Mouse (Mus musculus) heart, postnatal 0 days (tissue): ENCODE data around the gene Unc13b. TPM values are rescaled to one million over a fixed set of nuclear protein-coding genes. Genes with fewer than 3 reads are reported as not detected.

Source experiments
- ATAC-seq: fragments of 200-750 bp; cut with Nextera tagmentation; 2 replicates; pipeline ENCODE4 v1.8.0; 2017; ENCODE audit warnings: low read depth, moderate number of reproducible peaks, moderate library complexity; ENCODE audit not compliant: insufficient read depth
- DNase-seq: peaks from one replicate; pipeline ENCODE4 v3.0.0-alpha.2; 2016; ENCODE audit warnings: low spot score
- H3K27ac ChIP-seq: fragments of 300-500 bp; sonication (generic); 2 replicates; pipeline ENCODE4 v1.5.1; 2014; ENCODE audit warnings: low read depth, mild to moderate bottlenecking
- H3K27me3 ChIP-seq: fragments of 300-500 bp; sonication (generic); 2 replicates; pipeline ENCODE4 v1.6.1; 2014; ENCODE audit warnings: low read length, mixed read lengths; ENCODE audit not compliant: control insufficient read depth, insufficient read depth
- H3K36me3 ChIP-seq: fragments of 300-500 bp; sonication (generic); replicated peaks from 2 replicates; pipeline ENCODE4 v1.6.1; 2014; ENCODE audit warnings: low read length, mixed read lengths; ENCODE audit not compliant: control insufficient read depth, insufficient read depth
- H3K4me1 ChIP-seq: fragments of 300-500 bp; sonication (generic); 2 replicates; pipeline ENCODE4 v1.6.1; 2014; ENCODE audit warnings: antibody characterized with exemption; ENCODE audit not compliant: control insufficient read depth, insufficient read depth
- H3K4me2 ChIP-seq: fragments of 300-500 bp; sonication (generic); 2 replicates; pipeline ENCODE4 v1.6.1; 2014; ENCODE audit warnings: low read depth, mild to moderate bottlenecking, low read length, moderate library complexity
- H3K4me3 ChIP-seq: fragments of 300-500 bp; sonication (generic); 2 replicates; pipeline ENCODE4 v1.5.1; 2014; ENCODE audit warnings: low read depth, low read length
- H3K9ac ChIP-seq: fragments of 300-500 bp; sonication (generic); replicated peaks from 2 replicates; pipeline ENCODE4 v1.6.1; 2014; ENCODE audit warnings: low read depth, low read length, mixed read lengths
- H3K9me3 ChIP-seq: fragments of 300-500 bp; sonication (generic); replicated peaks from 2 replicates; pipeline ENCODE4 v1.6.1; 2016; ENCODE audit warnings: low read length; ENCODE audit not compliant: control insufficient read depth
- CTCF ChIP-seq: IDR thresholded peaks from 2 replicates; pipeline ENCODE4 v1.5.1; 2016; ENCODE audit warnings: antibody characterized with exemption, control low read depth, low read depth
- EP300 ChIP-seq: IDR thresholded peaks from 2 replicates; pipeline ENCODE4 v1.6.1; 2016; ENCODE audit warnings: antibody characterized with exemption, low read depth
- WGBS: fragments of 180-500 bp; shearing (Covaris S2); extraction: QIAGEN DNeasy Blood & Tissue Kit; methylation state at CpG from one replicate; pipeline ENCODE4 v1.1.7; 2014; 5-methylcytosine and 5-hydroxymethylcytosine counted together
- polyA plus RNA-seq: library from polyadenylated mRNA; unstranded; fragments of >200 nt; fragmentation: Nextera tagmentation; extraction: Ambion mirVana; gene quantifications from 2 replicates; pipeline ENCODE4 v1.2.1, GENCODE M21; 2015
- total RNA-seq: library from RNA; depleted of rRNA; stranded (reverse); fragments of >200 nt; gene quantifications from 2 replicates; pipeline ENCODE4 v1.2.3, GENCODE M21; 2014; ENCODE audit warnings: low replicate concordance

Gene Unc13b
- total and polyA plus RNA-seq, 2 experiments from 2014 or later = 5.4 to 51.8 TPM

DNA sequence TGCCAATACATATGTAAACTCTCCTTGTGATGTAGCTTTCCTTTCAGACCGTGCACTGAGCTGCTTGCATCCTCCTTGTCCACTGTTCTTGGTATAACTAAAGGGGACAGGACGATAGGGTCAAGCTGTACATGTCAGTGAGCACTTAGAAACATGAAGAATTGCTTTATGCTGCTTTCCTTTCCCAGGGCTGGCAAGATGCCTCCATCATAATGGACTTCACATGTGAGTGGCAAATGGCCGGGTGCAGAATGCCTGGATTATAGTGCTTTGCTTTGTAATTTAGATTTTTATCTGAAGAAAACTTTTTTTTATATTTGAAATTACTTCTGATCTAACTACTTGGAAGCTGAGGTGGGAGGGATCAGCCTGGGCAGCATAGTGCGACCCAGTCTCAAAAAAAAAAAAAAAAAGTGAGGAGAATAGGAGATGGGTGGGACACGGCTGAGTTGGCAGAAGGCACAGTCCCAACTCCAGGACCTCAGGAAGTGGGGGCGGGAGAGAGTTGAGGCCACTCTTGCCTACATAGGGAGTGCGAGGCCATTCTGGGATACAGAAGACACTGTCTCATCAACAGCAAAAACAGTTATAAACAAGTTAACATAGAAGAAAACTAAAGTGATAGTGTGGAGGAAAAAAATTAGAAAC, 19.4 kb downstream of the Unc13b start:
- Histone ChIP-seq H3K27me3 (no peaks in the 10 kb centered on the region), H3K4me3 (no peak overlapping the region), H3K9ac (no peak overlapping the region), H3K27ac (no peak overlapping the region), H3K4me2 (no peak overlapping the region), H3K4me1 (no peaks in the 10 kb centered on the region), H3K9me3 (no peaks in the 10 kb centered on the region), H3K36me3 (no peaks in the 10 kb centered on the region)
- 51% methylated on average over 7 of the region's 7 CpGs for WGBS
- ATAC-seq (no peak), DNase-seq (no peak)
- no peak for TF ChIP-seq EP300

DNA sequence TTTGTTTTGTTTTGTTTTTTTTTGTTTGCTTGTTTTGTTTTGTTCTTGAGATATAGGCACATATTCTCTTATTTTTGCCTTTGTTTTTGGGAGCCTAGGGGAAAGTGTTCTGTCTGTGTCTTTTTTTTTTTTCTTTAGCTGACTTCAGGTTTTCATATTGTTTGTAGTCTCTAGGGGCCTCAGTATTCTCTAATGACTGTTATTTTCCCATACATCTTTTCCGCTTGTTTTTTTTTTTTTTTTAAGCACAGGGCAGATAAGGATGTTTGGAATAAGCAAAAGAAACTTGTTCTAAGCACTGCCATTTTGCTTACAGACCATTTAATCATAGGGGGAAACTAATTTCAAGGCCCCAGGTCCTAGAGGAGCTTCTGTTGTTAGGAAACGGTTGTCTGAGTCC, 23.7 kb downstream of the Unc13b start:
- Histone ChIP-seq H3K27me3 (no peaks in the 10 kb centered on the region), H3K9ac (no peak overlapping the region), H3K4me2 (no peak overlapping the region), H3K9me3 (no peaks in the 10 kb centered on the region), H3K27ac (no peak overlapping the region), H3K36me3 (no peaks in the 10 kb centered on the region), H3K4me1 (no peaks in the 10 kb centered on the region), H3K4me3 (no peak overlapping the region)
- no peak for TF ChIP-seq EP300
- TF ChIP-seq CTCF = no peak
- DNase-seq = no peak
- WGBS = 61% methylated on average over 2 of the region's 2 CpGs
- ATAC-seq = no peak

DNA sequence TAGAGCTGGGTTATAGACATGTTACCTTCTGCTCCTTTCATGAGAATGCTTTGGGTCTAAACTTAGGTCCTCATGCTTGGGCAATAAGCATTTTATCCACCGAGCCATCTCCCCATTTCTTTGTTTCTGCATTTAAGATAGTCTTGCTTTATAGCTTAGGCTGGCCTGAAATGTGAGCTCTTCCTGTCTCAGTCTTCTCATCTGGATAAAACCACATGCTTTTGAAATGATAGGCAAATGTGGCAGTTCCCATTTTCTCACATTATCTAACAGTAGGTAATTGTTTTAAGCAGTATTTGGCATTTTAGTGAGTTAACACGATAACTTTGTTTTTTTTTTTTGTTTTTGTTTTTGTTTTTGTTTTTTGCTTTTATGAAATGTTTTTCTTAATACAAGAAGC, 31.2 kb downstream of the Unc13b start:
- H3K4me2 ChIP-seq = no peak overlapping the region
- no peak for ATAC-seq
- no peak overlapping the region for H3K9ac ChIP-seq
- no peaks in the 10 kb centered on the region for H3K9me3 ChIP-seq
- no peaks in the 10 kb centered on the region for H3K27me3 ChIP-seq
- H3K27ac ChIP-seq = no peak overlapping the region
- H3K4me1 ChIP-seq = 0 out of 2 replicates have a peak, but pooled peaks cover 5% of the 10 kb centered on the region
- no peak for DNase-seq
- no peak for TF ChIP-seq CTCF
- TF ChIP-seq EP300 = no peak
- no peaks in the 10 kb centered on the region for H3K36me3 ChIP-seq
- no peak overlapping the region for H3K4me3 ChIP-seq
- WGBS = 81% methylated on average over 2 of the region's 2 CpGs

DNA sequence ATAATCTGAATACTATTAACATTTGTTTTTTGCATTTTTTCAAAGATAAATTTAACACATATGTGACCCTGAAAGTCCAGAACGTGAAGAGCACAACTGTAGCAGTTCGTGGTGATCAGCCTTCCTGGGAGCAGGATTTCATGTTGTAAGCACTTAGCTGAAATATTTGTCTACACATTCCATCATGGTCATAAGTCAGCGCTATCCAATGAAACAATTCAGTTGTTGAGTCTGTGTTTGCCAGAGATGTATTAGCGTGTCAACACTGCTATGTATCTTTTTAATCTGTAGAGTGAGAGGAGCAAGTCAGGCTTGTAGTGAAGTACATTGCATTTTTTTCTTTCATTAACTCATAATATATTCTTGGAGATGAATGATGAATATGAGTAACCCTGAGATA, 32.4 kb downstream of the Unc13b start:
- H3K9me3 ChIP-seq = no peaks in the 10 kb centered on the region
- H3K4me2 ChIP-seq = no peak overlapping the region
- no peak overlapping the region for H3K9ac ChIP-seq
- WGBS = 30% methylated on average over 4 of the region's 4 CpGs
- H3K4me1 ChIP-seq = 0 out of 2 replicates have a peak, but pooled peaks cover 5% of the 10 kb centered on the region
- TF ChIP-seq EP300 (no peak), CTCF (no peak)
- peak; percentile 80 for DNase-seq
- no peak overlapping the region for H3K4me3 ChIP-seq
- no peaks in the 10 kb centered on the region for H3K27me3 ChIP-seq
- H3K27ac ChIP-seq = peak overlapping the region; percentile 68
- peak; percentile 87 for ATAC-seq
- H3K36me3 ChIP-seq = 0 out of 2 replicates have a peak, but pooled peaks cover 3% of the 10 kb centered on the region

DNA sequence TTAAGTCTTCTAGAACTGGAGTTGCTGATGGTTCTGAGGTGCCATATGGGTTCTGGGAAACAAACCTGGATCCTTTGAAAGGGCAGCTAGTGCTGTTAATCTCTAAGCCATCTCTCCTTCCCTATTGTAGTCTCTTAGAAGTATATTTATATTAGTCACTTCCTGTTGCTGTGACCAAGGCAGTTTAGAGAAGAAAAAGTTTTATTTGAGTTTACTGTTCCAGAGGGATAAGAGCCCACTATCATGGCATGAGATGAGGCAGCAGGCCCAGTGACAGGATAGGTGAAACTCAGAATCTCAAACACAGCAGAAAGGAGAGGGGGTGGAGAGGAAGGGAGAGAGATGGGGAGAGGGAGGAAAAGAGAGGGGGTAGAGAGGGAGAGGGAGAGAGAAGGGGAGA, 54.7 kb downstream of the Unc13b start:
- Histone ChIP-seq H3K4me3 (no peak overlapping the region), H3K27me3 (no peaks in the 10 kb centered on the region), H3K27ac (no peak overlapping the region), H3K36me3 (no peaks in the 10 kb centered on the region), H3K9me3 (no peaks in the 10 kb centered on the region), H3K9ac (no peak overlapping the region), H3K4me2 (no peak overlapping the region), H3K4me1 (no peaks in the 10 kb centered on the region)
- no peak for DNase-seq
- no peak for TF ChIP-seq EP300
- no peak for TF ChIP-seq CTCF
- no peak for ATAC-seq

DNA sequence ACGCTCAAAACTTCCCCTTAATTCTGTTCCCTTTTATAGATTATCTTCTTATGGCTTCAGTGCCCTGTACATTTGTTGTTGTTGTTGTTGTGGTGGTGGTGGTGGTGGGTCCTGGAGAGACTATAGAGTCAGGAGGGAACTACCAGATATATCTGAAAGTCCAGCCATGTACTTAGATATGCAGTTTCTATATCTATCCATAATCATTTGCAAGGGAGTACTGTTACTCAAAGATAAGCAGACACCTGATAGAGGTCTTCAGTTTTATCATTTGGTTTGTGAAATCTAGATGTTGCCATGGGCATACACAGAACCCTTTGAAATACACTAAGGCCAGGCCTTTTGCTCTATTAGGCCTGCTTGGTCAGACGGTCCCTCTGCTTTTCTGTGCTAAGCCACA, 55.8 kb downstream of the Unc13b start:
- DNase-seq (no peak), ATAC-seq (no peak)
- WGBS = 65% methylated on average over 2 of the region's 2 CpGs
- Histone ChIP-seq H3K27ac (no peak overlapping the region), H3K36me3 (no peaks in the 10 kb centered on the region), H3K4me3 (no peak overlapping the region), H3K9ac (no peak overlapping the region), H3K9me3 (no peaks in the 10 kb centered on the region), H3K4me2 (no peak overlapping the region), H3K4me1 (no peaks in the 10 kb centered on the region), H3K27me3 (no peaks in the 10 kb centered on the region)
- TF ChIP-seq CTCF (no peak), EP300 (no peak)
